Mouse (Mus musculus) CD8-positive naive resting alpha-beta T cell, adult 57 days (primary cell): ENCODE data around the gene 9130008F23Rik. TPM values are rescaled to one million over a fixed set of nuclear protein-coding genes. Genes with fewer than 3 reads are reported as not detected.

Source experiments
- total RNA-seq: library from RNA; stranded (reverse); gene quantifications from one replicate; pipeline ENCODE4 v1.2.4, GENCODE M21; 2023

The 9130008F23Rik gene
- total RNA-seq: not detected

DNA sequence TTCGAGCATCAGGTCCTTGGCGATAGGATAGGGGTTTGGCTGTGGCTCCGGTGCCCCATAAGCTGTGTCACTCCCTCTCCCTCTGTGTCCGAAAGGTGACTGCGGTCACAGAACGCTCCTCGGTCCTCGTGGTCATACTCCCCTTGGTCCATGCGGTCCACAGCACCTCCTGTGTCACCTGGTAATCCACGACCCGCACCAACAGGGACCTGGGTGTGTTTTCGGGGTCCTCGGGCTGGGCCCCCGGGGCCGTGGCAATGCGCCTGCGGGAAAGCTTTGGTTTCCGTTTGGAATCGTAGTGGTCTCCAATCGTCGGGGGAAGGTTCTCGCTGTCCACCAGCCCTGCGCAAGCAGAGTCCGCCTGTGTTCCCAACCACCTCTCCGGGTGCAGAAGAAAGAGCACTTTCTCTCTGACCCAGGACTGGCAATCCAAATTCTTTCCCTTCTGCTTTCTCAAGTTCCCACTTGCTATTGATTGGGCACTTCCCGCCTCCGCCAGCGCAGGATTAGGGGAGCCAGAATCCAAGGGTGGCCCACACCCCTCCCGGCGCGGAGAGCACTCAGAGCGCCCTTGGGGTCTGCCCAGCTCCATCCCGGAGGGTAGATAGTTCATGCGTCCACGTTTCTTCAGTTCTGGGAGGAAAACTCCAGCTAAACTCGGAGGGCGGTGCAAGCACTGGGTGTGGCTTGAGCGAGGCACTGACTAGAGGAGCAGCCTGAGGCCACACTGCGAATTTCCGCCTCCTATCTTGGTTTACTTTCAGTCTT is at the start of gene 9130008F23Rik:
9130008F23Rik (minus strand) TSS at position 636 of the 768 bp plus-strand sequence.

DNA sequence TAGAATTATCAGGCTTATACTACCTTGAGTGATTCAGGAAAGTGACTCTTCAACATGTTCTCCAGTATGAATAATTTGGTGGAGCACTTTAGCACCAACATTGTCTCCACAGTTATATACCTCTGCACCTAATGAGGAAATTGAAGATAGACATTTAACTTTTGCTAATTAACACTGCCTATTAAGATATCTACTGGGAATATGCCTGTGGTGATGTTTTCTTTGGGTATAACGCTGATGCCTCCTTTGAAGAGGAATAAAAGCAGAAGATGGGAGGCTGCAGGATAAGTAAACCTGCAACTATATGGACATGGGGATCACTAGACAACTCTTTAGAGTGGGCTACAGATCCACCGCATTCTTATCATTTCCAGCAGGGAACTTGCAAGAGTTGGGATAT is 33.9 kb upstream of the 9130008F23Rik start, which contains the start of gene Glyatl3:
Glyatl3 (minus strand) TSS at position 101 of the 400 bp plus-strand sequence.

Other genes with a start within 250 kb of the 9130008F23Rik start
- gene Esp3, start 248.5 kb downstream of the 9130008F23Rik start, total RNA-seq: not detected
- gene Esp1, start 153.4 kb downstream of the 9130008F23Rik start, total RNA-seq: not detected
- gene Crisp2, start 73.6 kb downstream of the 9130008F23Rik start, total RNA-seq: not detected
- not detected for gene Rhag, start 69.4 kb downstream of the 9130008F23Rik start, total RNA-seq
- not detected for gene Glyatl3, start 33.8 kb upstream of the 9130008F23Rik start, total RNA-seq
- 16.9 TPM for gene Mut, start 54.1 kb upstream of the 9130008F23Rik start, total RNA-seq
- gene Cenpq, start 54.5 kb upstream of the 9130008F23Rik start, total RNA-seq: 42.4 TPM